Mouse (Mus musculus) erythroblast, embryonic 14.5 days (primary cell): Measurements from ENCODE around the gene Cfap43.

Experiments
- GATA1 ChIP-seq: IDR thresholded peaks from 2 replicates; pipeline ENCODE4 v1.6.1; 2012; ENCODE audit warnings: low read length, inconsistent platforms, mixed read lengths
- TAL1 ChIP-seq: IDR thresholded peaks from 3 replicates; pipeline ENCODE4 v1.6.1; 2012; ENCODE audit warnings: low read length, inconsistent platforms, mixed read lengths

GRCm38 (mm10) chr19:47689592-47689991 is 229.5 kb downstream of the Cfap43 start:
- TF ChIP-seq TAL1 (no peak), GATA1 (no peak)
